Mouse (Mus musculus) spleen, adult 2 months (tissue): ENCODE results near the gene Ugt1a8. TPM values are rescaled to one million over a fixed set of nuclear protein-coding genes. Genes with fewer than 3 reads are reported as not detected.

Source experiments
- DNase-seq, 2 experiments: peaks; one replicate each; pipeline versions ENCODE4 v3.0.0 to v3.0.0-alpha.2; 2012 to 2021; ENCODE audit warnings: low spot score in 2 of 2, low read depth in 1 of 2
- H3K27ac ChIP-seq: fragments of 200-500 bp; 2 replicates; pipeline ENCODE4 v1.5.1; 2012; ENCODE audit warnings: low read length, inconsistent platforms; ENCODE audit not compliant: insufficient read depth
- H3K27me3 ChIP-seq: fragments of 200-500 bp; 2 replicates; pipeline ENCODE4 v1.6.1; 2012; ENCODE audit warnings: mild to moderate bottlenecking, moderate library complexity, low read length, inconsistent platforms; ENCODE audit not compliant: control insufficient read depth, insufficient read depth
- H3K36me3 ChIP-seq: fragments of 200-500 bp; 2 replicates; pipeline ENCODE4 v1.6.1; 2012; ENCODE audit warnings: mild to moderate bottlenecking, low read length, inconsistent platforms; ENCODE audit not compliant: control insufficient read depth, insufficient read depth
- H3K4me1 ChIP-seq: fragments of 200-500 bp; 2 replicates; pipeline ENCODE4 v1.6.1; 2011; ENCODE audit warnings: inconsistent platforms; ENCODE audit not compliant: control insufficient read depth, insufficient read depth, insufficient read length
- H3K4me3 ChIP-seq: fragments of 200-500 bp; 2 replicates; pipeline ENCODE4 v1.5.1; 2011; ENCODE audit warnings: mild to moderate bottlenecking, inconsistent platforms; ENCODE audit not compliant: insufficient read depth, insufficient read length; ENCODE audit errors: extremely low read depth
- CTCF ChIP-seq: fragments of 200-500 bp; IDR thresholded peaks from 2 replicates; pipeline ENCODE4 v1.5.1; 2011; ENCODE audit warnings: mild to moderate bottlenecking, inconsistent platforms; ENCODE audit not compliant: insufficient read depth, insufficient read length, insufficient replicate concordance; ENCODE audit errors: extremely low read depth
- POLR2A ChIP-seq: fragments of 200-500 bp; IDR thresholded peaks from 2 replicates; pipeline ENCODE4 v1.6.1; 2011; ENCODE audit warnings: low read depth, low read length, inconsistent platforms
- WGBS: fragments of 180-500 bp; shearing (Covaris S2); methylation state at CpG from one replicate; pipeline ENCODE4 v1.1.7; 2018; 5-methylcytosine and 5-hydroxymethylcytosine counted together
- polyA plus RNA-seq: library from polyadenylated mRNA; depleted of rRNA; stranded (reverse); fragments of >200 nt; gene quantifications from 2 replicates; pipeline ENCODE4 v1.2.3, GENCODE M21; 2012

Ugt1a8 gene
- polyA plus RNA-seq, 1 experiment, result not detected

DNA sequence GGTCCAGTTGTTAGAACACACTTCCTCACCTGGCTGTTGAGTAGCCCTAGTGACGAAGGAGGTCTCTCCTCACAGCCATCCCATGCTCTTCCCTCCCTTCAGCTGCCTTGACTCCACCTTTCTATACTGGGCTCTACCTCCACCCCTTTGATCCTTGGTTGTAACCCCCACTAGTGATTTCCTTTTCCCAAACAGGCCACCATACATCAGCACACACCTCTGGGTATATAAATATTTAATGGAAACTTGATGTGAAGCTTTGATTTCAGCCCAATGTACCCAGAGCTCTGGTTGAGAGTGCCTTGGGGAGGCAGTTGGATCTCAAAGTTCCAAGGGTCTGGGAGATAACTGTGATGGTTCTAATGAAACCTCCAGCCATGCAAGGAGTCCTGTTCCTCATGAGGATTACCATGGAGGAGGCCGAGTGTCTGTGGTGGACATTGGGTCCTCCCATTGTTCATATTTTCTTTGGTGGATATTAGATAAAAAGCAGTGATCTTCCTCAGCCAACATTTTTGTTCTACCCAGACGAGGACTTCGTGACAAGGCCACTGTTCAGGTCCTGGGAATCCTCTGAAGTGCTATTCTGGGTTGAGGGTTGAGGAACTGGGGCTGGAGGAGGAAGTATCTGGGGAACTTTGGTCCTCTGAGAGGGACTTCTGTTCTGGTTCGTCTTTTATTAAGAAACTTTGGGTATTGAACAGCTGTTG, 139.2 kb downstream of the Ugt1a8 start, which contains the start of gene Mroh2a:
Mroh2a (plus strand) TSS at position 317 of the 710 bp plus-strand sequence.
- H3K27me3 ChIP-seq, result no peaks in the 10 kb centered on the region
- WGBS, result 48% methylated on average over 5 of the region's 5 CpGs
- TF ChIP-seq POLR2A (no peak), CTCF (no peak)
- no peaks in the 10 kb centered on the region for H3K36me3 ChIP-seq
- no peaks in the 10 kb centered on the region for H3K4me1 ChIP-seq
- no peak within 1 kb of the TSS for H3K27ac ChIP-seq
- no peak for DNase-seq
- no peak within 1 kb of the TSS for H3K4me3 ChIP-seq

DNA sequence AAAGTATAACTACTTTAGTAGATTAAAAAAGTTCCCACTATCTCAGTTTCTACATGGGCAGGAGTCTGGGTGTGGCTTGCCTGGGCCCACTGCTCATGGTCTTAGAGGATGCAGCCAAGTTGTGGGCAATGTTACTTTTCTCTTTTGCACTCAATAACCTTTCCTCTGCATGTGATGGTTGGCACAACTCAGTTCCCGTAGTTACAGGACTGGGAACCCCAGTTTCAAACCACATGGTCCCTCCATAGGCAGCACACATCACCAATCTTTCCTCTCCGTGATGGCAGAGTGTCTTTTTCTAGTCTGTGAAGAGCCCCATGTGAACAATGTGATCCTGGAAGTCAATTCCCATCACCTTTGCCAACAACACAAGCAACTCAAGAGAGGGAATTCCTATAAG, 139.9 kb downstream of the Ugt1a8 start:
- Histone ChIP-seq H3K4me1 (no peaks in the 10 kb centered on the region), H3K36me3 (no peaks in the 10 kb centered on the region), H3K4me3 (no peak overlapping the region), H3K27me3 (no peaks in the 10 kb centered on the region), H3K27ac (no peak overlapping the region)
- 60% methylated on average over 2 of the region's 2 CpGs for WGBS
- TF ChIP-seq CTCF (no peak), POLR2A (no peak)
- DNase-seq, result no peak

DNA sequence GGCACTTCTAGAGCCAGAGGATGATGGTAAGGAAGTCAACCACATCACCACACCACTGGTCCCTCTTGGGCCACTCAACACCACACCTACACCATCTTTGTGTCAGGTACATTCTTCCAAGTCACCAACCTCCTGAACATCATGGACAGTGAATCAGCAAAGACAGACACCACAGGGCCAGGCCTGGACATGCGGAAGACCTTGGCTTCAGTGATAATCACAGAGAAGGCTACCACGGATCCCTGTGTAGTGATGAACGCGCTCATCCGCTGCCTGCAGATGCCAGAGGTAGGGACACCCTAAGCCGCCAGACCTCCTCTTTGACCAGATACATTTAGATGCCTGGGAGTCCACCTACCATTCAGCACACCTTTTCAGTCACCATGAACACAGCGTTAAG, 140.5 kb downstream of the Ugt1a8 start:
- H3K27me3 ChIP-seq, result no peaks in the 10 kb centered on the region
- no peak for DNase-seq
- H3K4me3 ChIP-seq, result no peak overlapping the region
- H3K27ac ChIP-seq, result no peak overlapping the region
- no peaks in the 10 kb centered on the region for H3K36me3 ChIP-seq
- 71% methylated on average over 7 of the region's 7 CpGs for WGBS
- no peaks in the 10 kb centered on the region for H3K4me1 ChIP-seq
- TF ChIP-seq POLR2A, result no peak

DNA sequence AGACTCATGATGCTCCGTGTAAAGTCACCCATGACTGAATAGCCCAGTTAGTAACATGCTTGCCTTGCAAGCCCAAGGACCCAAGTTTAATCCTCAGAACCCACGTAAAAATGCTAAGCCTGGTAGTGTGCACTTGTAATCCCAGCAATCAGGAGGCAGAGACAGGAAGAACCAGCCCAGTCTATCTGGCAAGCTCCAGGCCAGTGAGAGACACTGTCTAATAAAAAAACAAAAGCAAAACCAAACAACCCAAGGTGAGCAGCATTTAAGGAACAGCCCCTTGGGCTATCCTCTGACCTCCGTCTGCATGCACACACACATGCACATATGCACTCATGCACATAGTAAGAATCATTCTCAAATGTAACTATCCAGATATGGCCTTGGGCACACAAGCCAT, 142.0 kb downstream of the Ugt1a8 start:
- Histone ChIP-seq H3K4me3 (no peak overlapping the region), H3K4me1 (no peaks in the 10 kb centered on the region), H3K36me3 (no peaks in the 10 kb centered on the region), H3K27me3 (no peaks in the 10 kb centered on the region), H3K27ac (no peak overlapping the region)
- TF ChIP-seq POLR2A (no peak), CTCF (no peak)
- no peak for DNase-seq
- WGBS, result 79% methylated on average over 3 of the region's 3 CpGs

DNA sequence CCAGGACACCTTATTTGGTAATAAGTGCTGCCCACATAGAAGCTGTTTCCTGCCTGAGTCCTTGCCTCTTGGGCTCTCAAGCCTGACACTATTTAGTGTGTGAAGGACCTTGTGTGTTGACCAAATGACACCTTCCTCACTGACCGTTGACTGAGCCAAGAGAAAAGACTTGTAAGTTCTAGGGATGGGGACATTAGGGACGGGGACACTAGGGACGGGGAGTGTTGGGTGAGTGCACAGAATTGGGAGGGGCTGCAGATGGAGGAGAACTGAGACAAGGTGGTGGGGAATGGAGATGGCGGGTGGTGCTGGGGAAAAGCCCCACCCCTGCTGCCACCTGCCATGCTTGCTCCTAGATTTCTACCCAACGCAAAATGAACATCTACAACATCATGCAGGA, 142.4 kb downstream of the Ugt1a8 start:
- TF ChIP-seq CTCF (no peak), POLR2A (no peak)
- H3K4me1 ChIP-seq, result no peaks in the 10 kb centered on the region
- no peak overlapping the region for H3K27ac ChIP-seq
- H3K36me3 ChIP-seq, result no peaks in the 10 kb centered on the region
- WGBS, result 85% methylated on average over 5 of the region's 5 CpGs
- DNase-seq, result no peak
- no peak overlapping the region for H3K4me3 ChIP-seq
- no peaks in the 10 kb centered on the region for H3K27me3 ChIP-seq

DNA sequence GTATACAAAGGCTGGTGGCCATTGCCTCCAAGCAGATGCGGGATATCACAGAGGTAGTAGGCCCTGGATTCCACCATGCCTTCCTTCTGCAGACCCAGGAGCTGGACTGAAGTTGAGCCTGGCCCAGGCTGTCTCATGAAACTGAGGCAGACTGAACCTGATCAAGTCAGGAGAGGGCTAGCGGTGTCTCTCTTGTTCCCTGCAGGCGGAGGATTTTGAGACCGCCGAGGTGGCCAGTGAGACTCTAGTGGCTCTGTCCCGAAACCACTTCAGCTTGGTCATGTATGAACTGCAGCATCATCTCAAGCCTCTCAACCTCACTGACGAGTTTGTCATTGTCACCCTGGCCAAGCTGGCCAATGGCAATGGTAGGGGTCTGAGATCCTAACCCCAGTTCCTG, 142.8 kb downstream of the Ugt1a8 start:
- 72% methylated on average over 7 of the region's 7 CpGs for WGBS
- TF ChIP-seq POLR2A (no peak), CTCF (no peak)
- Histone ChIP-seq H3K36me3 (no peaks in the 10 kb centered on the region), H3K4me3 (no peak overlapping the region), H3K27me3 (no peaks in the 10 kb centered on the region), H3K4me1 (no peaks in the 10 kb centered on the region), H3K27ac (no peak overlapping the region)
- no peak for DNase-seq

DNA sequence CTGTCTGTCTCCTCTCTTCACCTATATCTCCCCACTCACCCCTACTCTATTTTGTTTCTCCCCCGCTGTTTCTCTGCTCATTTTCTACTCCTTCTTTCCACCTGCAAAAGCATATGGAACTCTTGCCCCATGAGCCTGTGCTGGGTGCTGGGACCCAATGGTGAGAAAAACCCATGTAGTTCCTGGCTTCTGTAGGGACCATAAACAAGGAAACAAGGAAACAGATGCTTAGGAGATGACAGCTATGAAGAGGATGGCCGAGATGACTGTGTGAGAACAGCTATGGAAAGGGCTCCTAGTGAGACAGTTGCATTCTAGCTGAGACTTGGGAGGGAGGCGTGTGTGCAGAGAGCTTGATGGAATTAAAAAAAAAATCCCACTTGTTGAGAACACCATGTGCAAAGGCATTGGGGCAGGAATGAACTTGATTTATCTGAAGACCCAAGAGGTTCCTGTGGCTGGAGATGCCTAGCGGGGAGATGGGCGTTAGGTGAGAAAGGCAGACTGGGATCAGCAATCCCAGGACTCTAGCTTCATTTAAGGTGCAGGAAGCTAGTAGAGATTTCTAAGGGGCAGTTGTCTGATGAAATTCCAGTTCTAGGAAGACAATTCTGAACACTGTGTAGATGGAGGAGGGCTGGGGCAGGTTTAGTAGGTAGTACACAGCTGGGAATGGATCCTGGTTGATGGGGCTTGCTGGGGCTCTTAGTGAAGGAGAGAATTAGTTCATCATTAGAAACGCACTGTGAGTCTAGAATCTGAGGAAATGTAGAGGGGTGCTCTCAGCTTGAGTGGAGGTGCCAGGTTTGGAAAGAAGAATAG, 143.6 kb downstream of the Ugt1a8 start:
- Histone ChIP-seq H3K4me1 (no peaks in the 10 kb centered on the region), H3K36me3 (no peaks in the 10 kb centered on the region), H3K4me3 (no peak overlapping the region), H3K27ac (no peak overlapping the region), H3K27me3 (no peaks in the 10 kb centered on the region)
- WGBS, result 76% methylated on average over 6 of the region's 6 CpGs
- DNase-seq, result no peak
- TF ChIP-seq CTCF, result no peak
- TF ChIP-seq POLR2A, result no peak
